Mouse (Mus musculus) hindbrain, embryonic 14.5 days (tissue): ENCODE measurements around the gene Hoxa6. TPM values are rescaled to one million over a fixed set of nuclear protein-coding genes. Genes with fewer than 3 reads are reported as not detected.
A peak's percentile ranks its signal among the peaks of the same experiment; 100 is the strongest.

Experiments
- ATAC-seq: fragments of 200-750 bp; cut with Nextera tagmentation; 2 replicates; pipeline ENCODE4 v1.8.0; 2017; ENCODE audit warnings: moderate number of reproducible peaks, mild to moderate bottlenecking, moderate TSS enrichment, moderate library complexity; ENCODE audit not compliant: low FRiP score
- DNase-seq: peaks from one replicate; pipeline ENCODE4 v3.0.0-alpha.2; 2015; ENCODE audit warnings: low spot score
- H3K27ac ChIP-seq: fragments of 300-500 bp; sonication (generic); 2 replicates; pipeline ENCODE4 v1.5.1; 2014; ENCODE audit warnings: mild to moderate bottlenecking, moderate library complexity
- H3K27me3 ChIP-seq: fragments of 300-500 bp; sonication (generic); 2 replicates; pipeline ENCODE4 v1.6.1; 2014; ENCODE audit warnings: mild to moderate bottlenecking, low read length, mixed read lengths; ENCODE audit not compliant: control insufficient read depth, insufficient read depth
- H3K36me3 ChIP-seq: fragments of 300-500 bp; sonication (generic); replicated peaks from 2 replicates; pipeline ENCODE4 v1.6.1; 2014; ENCODE audit not compliant: control insufficient read depth, insufficient read depth
- H3K4me1 ChIP-seq: fragments of 300-500 bp; sonication (generic); replicated peaks from 2 replicates; pipeline ENCODE4 v1.6.1; 2014; ENCODE audit warnings: antibody characterized with exemption, low read length, mixed read lengths; ENCODE audit not compliant: control insufficient read depth, insufficient read depth
- H3K4me2 ChIP-seq: fragments of 300-500 bp; sonication (generic); replicated peaks from 2 replicates; pipeline ENCODE4 v1.6.1; 2014; ENCODE audit warnings: mild to moderate bottlenecking, moderate library complexity
- H3K4me3 ChIP-seq: fragments of 300-500 bp; sonication (generic); replicated peaks from 2 replicates; pipeline ENCODE4 v1.5.1; 2014; ENCODE audit warnings: mild to moderate bottlenecking, low read length
- H3K9ac ChIP-seq: fragments of 300-500 bp; sonication (generic); 2 replicates; pipeline ENCODE4 v1.6.1; 2014
- H3K9me3 ChIP-seq: fragments of 300-500 bp; sonication (generic); 2 replicates; pipeline ENCODE4 v1.6.1; 2016; ENCODE audit warnings: low read length; ENCODE audit not compliant: control insufficient read depth
- WGBS: fragments of 180-500 bp; shearing (Covaris S2); extraction: QIAGEN DNeasy Blood & Tissue Kit; methylation state at CpG from one replicate; pipeline ENCODE4 v1.1.7; 2014; 5-methylcytosine and 5-hydroxymethylcytosine counted together
- polyA plus RNA-seq: library from polyadenylated mRNA; unstranded; fragments of >200 nt; fragmentation: Nextera tagmentation; extraction: Ambion mirVana; gene quantifications from 2 replicates; pipeline ENCODE4 v1.2.1, GENCODE M21; 2014

Gene Hoxa6
- polyA plus RNA-seq, 1 experiment from 2014 or later, result 29.8 TPM

DNA sequence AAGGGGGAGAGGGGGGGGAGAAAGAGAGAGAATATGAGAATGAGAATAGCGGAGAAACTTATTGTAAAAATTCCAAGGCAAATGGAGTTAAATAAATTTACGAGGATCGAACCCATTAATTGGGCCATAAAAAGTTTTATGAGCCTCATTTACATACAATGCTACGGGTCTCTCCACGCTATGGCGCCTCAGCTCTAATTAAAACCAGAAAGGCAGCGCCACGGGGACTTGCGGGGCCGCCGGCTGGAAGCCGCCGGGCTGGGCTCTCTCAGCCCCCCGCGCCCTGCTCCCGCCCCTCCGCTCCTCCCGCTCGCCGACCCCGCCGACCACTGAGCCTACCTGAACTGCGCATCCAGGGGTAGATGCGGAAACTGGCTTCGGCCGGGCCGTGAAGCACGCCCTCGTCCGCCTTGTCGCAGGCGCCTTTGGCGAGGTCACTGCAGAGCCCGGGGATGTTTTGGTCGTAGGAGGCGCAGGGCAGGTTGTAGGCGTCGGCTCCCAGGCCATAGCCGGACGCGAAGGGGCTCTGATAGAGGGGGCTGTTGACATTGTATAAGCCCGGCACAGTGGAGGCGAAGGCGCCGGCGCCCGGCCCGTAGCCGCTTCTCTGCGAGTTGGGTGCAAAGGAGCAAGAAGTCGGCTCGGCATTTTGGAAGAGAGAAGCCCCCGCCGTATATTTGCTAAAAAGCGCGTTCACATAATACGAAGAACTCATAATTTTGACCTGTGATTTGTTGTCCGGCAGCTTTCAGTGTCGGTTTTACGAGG is 8.4 kb upstream of the Hoxa6 start:
- DNase-seq (no peak), ATAC-seq (no peak)
- H3K9me3 ChIP-seq, result no peaks in the 10 kb centered on the region
- no peaks in the 10 kb centered on the region for H3K36me3 ChIP-seq
- WGBS, result 2% methylated on average over 60 of the region's 60 CpGs
- H3K27me3 ChIP-seq, result peaks cover 100% of the 10 kb centered on the region
- peak overlapping the region; percentile 22 for H3K4me3 ChIP-seq
- H3K27ac ChIP-seq, result no peak overlapping the region
- H3K9ac ChIP-seq, result no peak overlapping the region
- peak overlapping the region; percentile 33 for H3K4me2 ChIP-seq
- H3K4me1 ChIP-seq, result 0 out of 2 replicates have a peak, but pooled peaks cover 4% of the 10 kb centered on the region

GRCm38 (mm10) chr6:52215771-52216535 is 7.4 kb upstream of the Hoxa6 start:
- no peak overlapping the region for H3K9ac ChIP-seq
- H3K27me3 ChIP-seq, result peaks cover 100% of the 10 kb centered on the region
- H3K4me3 ChIP-seq, result no peak overlapping the region
- H3K4me1 ChIP-seq, result no peaks in the 10 kb centered on the region
- H3K27ac ChIP-seq, result no peak overlapping the region
- peak overlapping the region; percentile 8; the same call in 1 of the 2 replicates for H3K4me2 ChIP-seq
- WGBS, result 2% methylated on average over 30 of the region's 30 CpGs
- ATAC-seq (no peak), DNase-seq (no peak)
- no peaks in the 10 kb centered on the region for H3K9me3 ChIP-seq
- no peaks in the 10 kb centered on the region for H3K36me3 ChIP-seq

DNA sequence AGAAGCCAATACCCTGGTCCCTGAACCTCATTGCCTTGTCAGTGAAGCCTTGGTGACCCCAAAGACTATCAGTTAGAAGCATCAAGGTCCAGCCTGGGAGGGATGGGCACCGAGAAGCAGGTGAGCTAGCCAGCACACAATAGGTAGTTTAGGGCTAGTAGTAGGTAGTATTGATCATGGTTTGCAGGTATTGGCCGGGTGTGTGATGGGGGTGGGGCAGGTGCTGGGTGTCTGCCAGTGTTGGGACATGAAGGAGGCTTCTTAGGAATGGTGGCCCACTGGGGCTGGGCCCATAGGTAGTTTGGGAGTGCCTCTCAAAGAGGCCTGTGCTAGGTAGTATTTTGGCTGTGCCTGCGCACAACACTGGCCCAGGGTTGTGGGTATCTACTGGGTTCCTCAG is 6.5 kb upstream of the Hoxa6 start:
- Histone ChIP-seq H3K9me3 (no peaks in the 10 kb centered on the region), H3K27me3 (peaks cover 99% of the 10 kb centered on the region), H3K27ac (no peak overlapping the region), H3K4me3 (no peak overlapping the region), H3K4me2 (no peak overlapping the region), H3K9ac (no peak overlapping the region), H3K4me1 (no peaks in the 10 kb centered on the region), H3K36me3 (no peaks in the 10 kb centered on the region)
- 4% methylated on average over 3 of the region's 3 CpGs for WGBS
- ATAC-seq, result no peak
- DNase-seq, result no peak

- Histone ChIP-seq H3K36me3 (no peaks in the 10 kb centered on the region), H3K4me1 (no peaks in the 10 kb centered on the region), H3K27me3 (peaks cover 99% of the 10 kb centered on the region), H3K4me2 (no peak overlapping the region), H3K9ac (no peak overlapping the region), H3K9me3 (no peaks in the 10 kb centered on the region), H3K27ac (no peak overlapping the region), H3K4me3 (no peak overlapping the region)
- ATAC-seq, result no peak
- WGBS, result 15% methylated on average over 5 of the region's 5 CpGs
- no peak for DNase-seq
Measured at GRCm38 (mm10) chr6:52214271-52214670, 5.7 kb upstream of the Hoxa6 start.

- no peak for ATAC-seq
- H3K36me3 ChIP-seq, result no peaks in the 10 kb centered on the region
- peak within 1 kb of the TSS; percentile 13; the same call in 1 of the 2 replicates for H3K4me3 ChIP-seq
- no peak within 1 kb of the TSS for H3K9ac ChIP-seq
- no peak within 1 kb of the TSS; the same call in 1 of the 2 replicates for H3K27ac ChIP-seq
- 4% methylated on average over 38 of the region's 38 CpGs for WGBS
- H3K27me3 ChIP-seq, result peaks cover 99% of the 10 kb centered on the region
- H3K4me2 ChIP-seq, result peak within 1 kb of the TSS; percentile 15
- no peaks in the 10 kb centered on the region for H3K4me1 ChIP-seq
- no peak for DNase-seq
- no peaks in the 10 kb centered on the region for H3K9me3 ChIP-seq
Measured at GRCm38 (mm10) chr6:52213119-52213986, 4.8 kb upstream of the Hoxa6 start, which contains the start of the genes Hoxa3 and Gm28308. Hoxa3 (minus strand) TSS chr6:52213336. Gm28308 (minus strand) TSS chr6:52213339.

- Histone ChIP-seq H3K27ac (no peak overlapping the region; the same call in 1 of the 2 replicates), H3K9me3 (no peaks in the 10 kb centered on the region), H3K36me3 (no peaks in the 10 kb centered on the region), H3K9ac (no peak overlapping the region), H3K4me3 (peak overlapping the region; percentile 13; the same call in 1 of the 2 replicates), H3K27me3 (peaks cover 98% of the 10 kb centered on the region), H3K4me2 (peak overlapping the region; percentile 15), H3K4me1 (no peaks in the 10 kb centered on the region)
- DNase-seq, result no peak
- 3% methylated on average over 22 of the region's 22 CpGs for WGBS
- no peak for ATAC-seq
Measured at GRCm38 (mm10) chr6:52212556-52213118, 4.1 kb upstream of the Hoxa6 start.

GRCm38 (mm10) chr6:52211961-52212360 is 3.4 kb upstream of the Hoxa6 start:
- Histone ChIP-seq H3K4me2 (peak overlapping the region; percentile 81), H3K27me3 (peaks cover 98% of the 10 kb centered on the region), H3K9ac (no peak overlapping the region), H3K4me1 (no peaks in the 10 kb centered on the region), H3K4me3 (peak overlapping the region; percentile 13), H3K27ac (peak overlapping the region; percentile 21; the same call in 1 of the 2 replicates), H3K36me3 (no peaks in the 10 kb centered on the region), H3K9me3 (no peaks in the 10 kb centered on the region)
- ATAC-seq (no peak), DNase-seq (no peak)
- WGBS, result 6% methylated on average over 13 of the region's 13 CpGs

DNA sequence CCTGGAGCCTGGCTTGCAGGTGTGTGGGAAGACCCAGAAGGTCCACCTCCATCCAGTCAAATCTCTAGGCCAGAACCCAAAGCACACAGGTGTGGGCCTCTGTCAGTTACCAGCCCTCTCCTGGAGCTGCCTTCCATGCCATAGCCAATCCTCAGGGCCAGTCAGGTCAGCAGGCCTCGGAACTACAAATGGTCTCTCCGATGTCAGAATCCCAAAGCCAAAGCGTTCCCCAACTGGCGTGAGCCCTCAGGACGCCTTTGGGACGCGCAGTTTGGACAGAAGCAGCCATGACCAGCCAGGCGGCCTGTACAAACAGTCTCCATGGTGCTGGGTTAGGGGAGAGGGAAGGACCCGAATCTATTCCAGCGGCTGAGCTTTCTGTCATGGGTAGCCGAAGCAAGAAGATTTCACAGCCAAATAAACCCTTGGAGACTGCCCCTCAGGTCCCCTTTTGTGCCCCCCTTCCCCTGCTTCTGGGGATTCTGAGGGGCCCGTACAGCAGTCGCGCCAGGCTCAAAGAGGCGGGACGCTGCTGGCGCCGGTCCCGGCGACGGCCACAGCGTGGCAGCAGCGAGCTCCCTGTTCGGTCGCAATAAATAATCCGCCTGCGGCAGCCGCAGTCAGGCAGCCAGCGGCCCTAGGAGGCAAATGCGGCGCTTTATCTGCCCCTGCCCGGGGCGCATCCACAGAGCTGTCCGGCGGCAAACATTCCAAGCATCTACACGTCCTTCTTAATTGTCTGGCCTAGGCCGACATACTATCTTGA is 2.8 kb upstream of the Hoxa6 start:
- peak overlapping the region; percentile 21; the same call in 1 of the 2 replicates for H3K27ac ChIP-seq
- peaks cover 97% of the 10 kb centered on the region for H3K27me3 ChIP-seq
- H3K9ac ChIP-seq, result no peak overlapping the region

More for the DNA sequence above, 2.8 kb upstream of the Hoxa6 start:
- ATAC-seq (peak; percentile 59; the same call in 1 of the 2 replicates), DNase-seq (peak; percentile 83)
- Histone ChIP-seq H3K4me2 (peak overlapping the region; percentile 81), H3K4me1 (no peaks in the 10 kb centered on the region), H3K36me3 (no peaks in the 10 kb centered on the region), H3K4me3 (peak overlapping the region; percentile 13), H3K9me3 (no peaks in the 10 kb centered on the region)
- 2% methylated on average over 37 of the region's 37 CpGs for WGBS
